Mouse (Mus musculus) spleen, adult 2 months (tissue): Measurements from ENCODE around the gene Arhgap45.

ENCODE experiments used
- CTCF ChIP-seq: fragments of 200-500 bp; IDR thresholded peaks from 2 replicates; pipeline ENCODE4 v1.5.1; 2011; ENCODE audit warnings: mild to moderate bottlenecking, inconsistent platforms; ENCODE audit not compliant: insufficient read depth, insufficient read length, insufficient replicate concordance; ENCODE audit errors: extremely low read depth
- POLR2A ChIP-seq: fragments of 200-500 bp; IDR thresholded peaks from 2 replicates; pipeline ENCODE4 v1.6.1; 2011; ENCODE audit warnings: low read depth, low read length, inconsistent platforms

DNA sequence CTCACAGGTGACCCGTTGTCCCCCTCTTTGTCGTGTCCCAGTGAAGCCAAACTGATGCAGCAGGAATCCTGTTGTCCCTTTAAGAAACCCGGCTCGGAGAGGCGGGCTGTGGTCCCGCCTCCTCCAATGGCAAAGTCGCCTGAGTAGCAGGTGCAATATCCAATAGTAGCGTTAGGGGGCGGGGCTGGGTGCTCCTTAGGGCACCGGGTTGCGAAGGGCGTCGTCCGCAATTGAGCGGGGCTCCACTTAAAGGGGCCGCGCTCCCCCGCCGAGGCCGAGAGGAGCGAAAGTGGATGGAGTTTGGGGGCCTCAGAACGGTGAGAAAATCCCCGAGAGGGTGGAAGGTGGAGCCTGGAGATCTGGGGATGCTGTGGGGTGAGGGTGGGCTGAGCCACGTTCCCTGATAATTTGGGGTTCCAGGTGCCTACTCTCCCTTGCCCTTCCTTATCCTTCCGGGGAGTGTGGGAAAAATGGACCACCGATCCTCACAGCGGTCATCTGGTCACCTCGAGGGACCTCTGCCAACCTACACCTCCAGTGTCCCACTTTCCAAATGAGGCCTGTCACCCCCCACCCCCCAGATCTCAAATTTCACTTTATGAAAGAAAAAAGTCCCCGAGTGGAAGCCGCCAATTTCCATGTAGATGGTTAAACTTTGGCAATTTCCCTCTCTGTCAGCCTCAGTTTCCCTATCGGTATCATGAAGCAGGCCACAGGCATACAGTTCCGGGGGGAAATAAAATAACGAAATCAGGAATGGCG is 20.0 kb upstream of the Arhgap45 start, which contains the start of gene Abca7:
- TF ChIP-seq CTCF = no peak
- no peak for TF ChIP-seq POLR2A
